Mouse (Mus musculus) urinary bladder, postnatal 25 days (tissue): ENCODE measurements at regions not wholly inside any gene's neighbourhood (a gene's known extent, or its start where the extent isn't known, plus 50 kb on each side); places are given as distances from the start of the nearest gene placed in this dataset.

Source experiments
- DNase-seq: peaks from one replicate; pipeline ENCODE4 v3.0.0; 2022; ENCODE audit warnings: low spot score

DNA sequence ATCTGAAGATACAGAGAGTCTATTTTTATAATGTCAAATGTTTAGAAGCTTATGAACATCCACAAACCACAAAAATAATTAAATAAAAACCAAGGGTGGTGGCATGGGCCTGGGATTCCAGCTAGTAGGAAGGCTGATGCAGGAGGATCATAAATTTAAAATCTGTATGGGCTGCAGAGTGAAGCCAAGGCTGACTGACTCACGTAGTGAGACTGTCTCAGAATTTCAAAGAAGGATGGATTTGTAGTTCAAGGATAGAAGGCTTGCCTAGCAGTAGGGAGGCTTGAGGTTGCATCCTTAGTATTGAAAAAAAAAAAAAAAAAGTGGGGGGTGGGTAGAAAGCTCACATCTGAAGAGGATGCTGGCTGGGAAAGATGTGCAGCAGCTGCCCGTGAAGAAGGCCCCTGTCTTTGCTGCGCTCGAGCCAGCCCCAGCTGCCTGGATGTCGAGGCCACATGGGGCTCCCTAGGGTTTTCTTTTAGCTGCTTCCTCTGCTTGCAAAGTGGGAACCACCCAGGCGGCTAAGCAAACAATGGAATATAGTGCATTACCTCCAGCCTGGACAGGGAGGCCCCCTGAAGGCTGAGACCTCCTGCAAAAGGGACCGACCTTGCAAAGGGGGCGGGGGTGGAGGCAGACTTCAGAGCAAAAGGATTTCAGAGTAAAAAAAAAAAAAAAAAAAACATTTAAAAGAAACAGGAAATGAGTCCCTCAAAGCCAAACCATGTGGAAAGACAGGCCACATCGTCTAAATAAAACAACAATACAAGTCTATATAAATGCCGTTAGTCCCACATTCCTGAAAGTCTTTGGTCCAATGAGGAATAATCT is 101.3 kb downstream of the Tmco5 start:
- DNase-seq, result no peak

DNA sequence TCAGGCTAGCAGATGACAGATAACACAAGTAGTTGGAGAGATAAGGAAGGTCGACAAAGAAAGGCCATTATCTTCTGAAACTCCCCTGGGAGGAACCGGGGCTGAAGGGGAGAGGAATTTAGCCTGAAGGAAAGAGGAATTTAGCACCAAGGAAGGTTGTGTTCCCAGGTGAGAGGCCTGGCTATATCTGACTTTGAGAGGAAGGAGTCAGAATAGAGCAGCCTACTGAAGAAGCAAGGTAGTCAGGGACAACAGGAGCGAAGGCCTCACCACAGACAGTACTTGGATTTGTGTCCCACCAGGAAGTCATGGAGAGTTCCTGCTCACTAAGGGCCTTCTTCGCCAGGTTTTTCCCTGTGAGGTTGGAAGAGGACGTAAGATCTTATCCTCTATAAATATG is 102.2 kb downstream of the Tmco5 start:
- DNase-seq, result no peak

DNA sequence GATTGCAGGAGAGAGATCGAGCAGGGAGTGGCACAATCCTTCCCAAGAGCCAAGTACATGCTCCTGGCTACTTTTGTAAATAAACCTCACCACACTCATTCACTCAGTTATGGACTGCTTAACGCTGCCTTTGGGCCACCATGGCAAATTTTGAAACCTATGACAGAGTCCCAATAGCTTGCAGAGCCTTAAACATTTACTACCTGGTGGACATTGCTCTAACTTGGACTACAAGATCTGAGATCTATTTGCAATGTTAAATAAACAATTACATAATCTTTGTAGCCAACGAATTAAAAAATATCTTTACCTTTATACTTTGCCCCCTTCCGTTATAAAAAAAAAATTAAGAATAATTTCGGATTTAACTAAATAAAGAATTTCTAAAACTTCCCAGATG is 104.9 kb downstream of the Tmco5 start:
- DNase-seq, result no peak

DNA sequence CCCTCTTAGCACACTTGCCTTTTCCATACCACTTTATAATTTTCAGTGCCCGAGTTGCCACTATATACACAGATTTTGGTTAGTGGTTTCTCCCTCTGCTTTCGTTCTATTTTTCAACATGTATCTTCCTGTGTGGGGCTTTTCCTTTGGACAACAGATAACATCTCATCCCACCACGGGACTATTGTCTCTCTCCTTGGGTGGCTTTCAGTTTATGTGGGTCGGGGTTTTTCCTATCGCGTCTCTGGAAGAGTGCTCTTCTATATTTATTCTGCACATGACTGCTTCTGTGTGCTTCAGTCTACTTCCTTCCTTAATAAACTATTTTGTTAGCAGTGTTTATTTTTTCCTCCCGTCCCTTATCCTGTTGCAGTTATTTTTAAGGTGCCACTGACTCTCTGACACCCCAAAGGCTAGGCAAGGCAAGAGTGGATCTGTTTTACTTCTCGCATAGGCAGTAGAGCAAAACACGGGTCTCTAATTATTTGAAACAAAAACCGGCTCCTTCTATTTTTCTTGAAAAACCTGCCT is 105.4 kb downstream of the Tmco5 start:
- DNase-seq, result no peak

DNA sequence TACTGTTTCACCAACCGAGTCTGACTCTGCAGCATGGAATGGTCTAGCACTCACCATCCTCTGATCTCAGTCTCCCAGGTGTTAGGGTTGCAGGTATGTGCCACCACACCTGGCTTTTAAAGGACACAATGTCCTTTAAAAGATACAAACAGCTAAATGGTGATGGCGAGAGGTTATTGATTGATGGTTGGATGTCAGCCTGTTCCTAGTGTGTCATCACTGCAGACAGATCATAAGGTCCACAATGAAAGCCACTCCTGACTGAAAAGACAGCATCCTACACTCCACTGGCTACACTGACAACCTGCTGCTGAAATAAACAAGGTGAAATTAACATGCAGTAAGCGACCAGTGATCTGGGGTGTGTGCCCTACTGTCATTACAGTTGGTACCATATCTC is 106.1 kb downstream of the Tmco5 start:
- no peak for DNase-seq

DNA sequence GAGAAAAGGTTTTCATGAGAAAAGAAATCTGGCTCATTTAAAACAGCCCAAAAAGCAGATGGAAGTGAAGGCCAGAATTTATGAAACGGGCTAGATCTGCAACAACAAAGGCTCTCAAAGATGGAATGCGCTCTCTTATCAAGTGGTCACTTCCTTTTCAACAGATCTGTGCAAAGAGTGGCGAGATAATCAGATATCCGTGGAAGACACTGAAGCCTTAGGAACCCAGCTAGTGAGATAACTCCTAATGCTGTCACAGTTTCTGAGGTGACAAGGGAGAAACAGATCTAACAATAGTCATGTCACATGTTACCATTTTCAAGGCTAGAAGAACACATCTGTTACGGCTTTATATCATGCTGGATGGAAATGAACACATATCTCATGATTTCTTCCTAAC is 107.1 kb downstream of the Tmco5 start:
- no peak for DNase-seq

DNA sequence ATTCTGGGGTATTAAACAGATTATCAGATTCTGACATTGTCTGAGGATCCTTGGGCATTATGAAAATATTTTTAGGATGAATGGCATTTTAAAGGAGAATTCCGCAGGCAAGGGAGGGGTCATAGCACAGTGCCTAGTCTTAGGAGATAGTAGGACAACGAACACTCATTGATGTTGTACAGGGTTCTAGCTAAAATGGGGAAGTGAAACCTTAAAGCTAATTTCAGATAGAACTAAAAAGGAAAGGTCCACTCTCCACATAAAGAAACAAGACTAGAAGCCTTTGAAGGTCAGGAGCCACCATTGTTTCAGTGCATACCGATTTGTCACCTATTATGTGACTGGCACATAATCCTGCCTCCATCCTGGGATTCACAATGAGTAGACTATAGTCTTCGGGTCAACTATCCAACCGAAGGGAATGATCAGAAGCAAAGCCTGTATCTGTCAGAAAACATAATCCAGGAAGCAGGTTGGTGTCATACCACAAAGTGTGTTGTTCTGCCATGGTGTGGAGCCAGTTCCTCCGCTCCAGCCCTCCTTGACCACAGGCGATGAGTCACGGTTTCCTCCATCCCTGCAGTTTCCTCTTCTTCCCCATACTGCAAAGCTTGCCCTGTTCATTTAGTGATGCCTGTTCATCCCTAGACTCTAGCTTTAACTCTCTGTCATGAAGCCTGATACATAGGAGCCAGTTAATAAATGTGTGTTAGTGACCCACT is 110.6 kb downstream of the Tmco5 start:
- no peak for DNase-seq

DNA sequence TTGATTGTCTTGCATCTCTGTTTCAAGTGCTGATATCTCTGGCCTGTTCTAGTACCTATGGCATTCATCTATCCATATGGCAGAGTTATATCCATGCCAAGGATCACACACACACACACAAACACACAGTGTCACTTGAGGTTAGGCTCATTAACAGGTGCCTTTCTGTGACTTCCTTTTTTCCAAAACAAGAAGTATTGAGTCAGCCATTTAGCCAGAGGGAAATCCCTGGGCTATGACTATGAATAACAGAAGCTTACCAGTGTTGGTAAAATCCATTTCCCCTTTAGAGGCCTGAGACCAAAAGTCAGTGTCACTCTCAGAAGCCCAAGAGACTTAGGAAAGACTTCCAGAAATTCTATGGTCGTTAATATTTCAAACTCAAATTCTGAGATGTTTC is 111.6 kb downstream of the Tmco5 start:
- no peak for DNase-seq

DNA sequence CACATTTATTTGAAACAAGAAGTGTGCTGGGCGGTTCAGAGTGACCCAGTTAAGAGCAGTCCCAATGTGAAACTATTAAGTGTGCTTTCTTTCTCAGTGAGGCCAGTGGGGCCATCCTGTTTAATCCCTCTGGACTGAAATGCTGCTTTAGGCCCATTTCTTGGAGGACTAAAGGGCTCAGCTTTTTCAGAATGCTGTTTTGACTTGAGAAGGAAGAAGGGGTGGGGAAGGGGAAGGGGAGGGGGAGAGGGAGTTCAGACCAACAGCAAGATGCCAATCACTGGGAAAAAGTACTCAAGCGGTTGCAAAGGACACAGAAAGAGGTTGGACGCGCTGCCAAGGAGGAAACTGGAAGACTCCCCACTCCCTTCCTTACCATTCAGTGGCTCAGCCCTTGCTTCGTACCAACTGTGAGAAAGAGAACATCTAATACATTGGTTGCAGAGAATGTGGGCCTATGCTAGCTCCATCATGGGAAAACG is 113.1 kb downstream of the Tmco5 start:
- DNase-seq, result no peak

DNA sequence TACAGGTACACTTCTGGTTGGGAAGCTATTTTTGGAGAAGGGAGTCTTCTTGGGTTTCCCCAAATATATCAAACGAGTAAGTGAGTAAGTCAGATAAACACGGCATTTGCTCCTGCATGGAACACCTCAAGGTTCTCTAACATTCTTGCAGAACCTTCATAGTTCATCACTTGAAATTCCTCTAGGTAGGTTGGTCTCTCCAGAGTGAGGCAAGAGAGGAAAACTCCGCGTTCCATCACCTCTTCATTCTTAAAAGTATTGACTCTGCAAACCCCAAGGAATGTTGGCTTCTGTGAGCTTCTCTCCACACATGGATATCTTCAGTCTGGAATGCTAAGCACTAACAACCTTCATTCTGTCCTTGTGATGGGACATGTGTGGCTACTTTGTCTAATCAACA is 115.2 kb downstream of the Tmco5 start:
- no peak for DNase-seq

DNA sequence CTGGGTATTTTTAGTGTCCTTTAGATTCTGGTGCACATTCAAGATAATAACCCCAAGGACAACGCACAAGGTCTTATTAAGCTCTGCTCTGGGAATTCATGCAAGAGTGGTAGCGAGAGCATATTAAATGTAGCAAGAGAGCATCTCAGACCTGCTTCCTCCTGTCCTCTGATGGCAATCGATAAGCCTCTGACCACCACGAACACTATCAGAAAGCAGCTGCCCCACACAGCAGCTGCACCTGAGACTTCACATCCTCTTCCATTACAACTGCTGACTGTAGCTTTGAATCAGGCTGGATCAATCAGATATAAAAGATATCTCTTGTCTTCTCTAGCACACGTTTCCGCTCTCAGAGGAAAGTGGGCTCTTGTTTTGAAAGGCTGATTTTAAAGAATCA is 117.8 kb downstream of the Tmco5 start:
- no peak for DNase-seq

DNA sequence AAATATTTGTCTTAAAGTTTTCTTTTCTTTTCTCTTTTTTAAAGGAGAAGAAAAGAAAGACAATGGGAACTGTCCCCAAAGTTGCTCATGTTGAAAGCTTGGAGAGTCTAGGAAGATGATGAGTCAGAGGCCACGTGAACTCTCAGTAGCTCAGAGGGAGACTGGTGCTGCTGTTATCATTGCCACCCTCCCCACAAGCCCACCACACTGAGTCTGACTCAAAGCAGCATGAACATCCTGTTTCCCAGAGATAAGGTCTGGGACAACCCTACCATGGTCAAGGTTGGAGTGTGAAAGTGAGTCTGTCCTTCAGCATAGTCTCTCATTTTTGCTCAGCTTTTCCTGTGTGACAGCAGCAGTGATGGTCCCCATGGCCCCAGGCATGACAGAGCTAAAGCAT is 120.3 kb downstream of the Tmco5 start:
- DNase-seq, result no peak

DNA sequence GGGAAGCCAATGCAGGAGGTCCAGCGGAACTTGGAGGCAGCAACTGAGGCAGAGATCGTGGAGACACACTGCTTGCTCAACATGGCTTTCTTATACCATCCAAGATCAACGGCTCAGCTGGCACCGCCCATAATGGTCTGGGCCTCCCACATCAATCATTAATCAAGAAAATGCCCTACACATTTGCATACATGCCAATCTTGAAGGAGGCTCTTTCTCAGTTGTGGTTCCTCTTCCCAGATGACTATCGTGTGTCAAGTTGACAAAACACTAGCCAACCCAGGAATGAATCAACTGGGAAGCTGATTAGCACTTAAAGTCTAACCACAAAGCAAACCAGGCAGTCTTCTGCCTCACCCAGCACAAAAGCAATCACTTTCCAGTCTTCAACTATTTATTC is 121.1 kb downstream of the Tmco5 start:
- no peak for DNase-seq

DNA sequence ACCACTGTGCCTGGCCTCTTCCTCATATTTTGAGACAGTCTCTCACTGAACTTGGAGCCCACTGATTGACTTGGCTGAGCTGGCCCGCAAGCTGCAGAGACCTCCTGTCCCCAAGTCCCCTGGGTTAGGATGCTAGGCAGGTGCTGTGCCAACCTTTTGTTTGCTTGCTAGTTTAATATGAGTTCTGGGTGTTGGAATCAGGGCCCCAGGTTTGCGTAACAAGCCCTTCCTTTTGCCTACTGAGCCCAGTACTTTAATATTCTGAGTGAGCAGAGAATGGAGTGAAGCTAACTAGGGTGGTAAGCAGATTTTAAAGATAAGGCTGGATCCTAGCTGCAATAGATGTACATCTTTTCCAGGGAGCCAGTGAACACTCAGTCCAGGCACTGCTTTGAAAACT is 117.2 kb upstream of the Spred1 start:
- no peak for DNase-seq

DNA sequence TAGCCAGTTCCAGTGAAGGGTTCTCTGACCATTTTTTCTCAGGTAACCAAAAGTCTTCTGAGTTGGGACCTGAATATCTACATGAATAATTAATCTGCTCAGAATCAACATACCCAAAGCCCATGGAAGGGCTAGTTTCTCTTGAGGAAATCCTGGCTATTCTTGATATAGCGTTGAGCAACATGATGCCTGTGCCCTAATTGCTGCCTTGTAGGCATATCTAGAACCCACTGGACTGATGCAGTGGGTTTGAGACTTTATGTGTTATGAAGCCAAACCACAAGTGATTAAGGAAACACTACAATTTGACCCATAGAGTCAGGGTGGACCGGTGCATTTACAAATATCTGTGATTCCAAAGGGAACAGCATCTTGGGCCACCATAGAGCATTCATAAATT is 114.3 kb upstream of the Spred1 start:
- no peak for DNase-seq

DNA sequence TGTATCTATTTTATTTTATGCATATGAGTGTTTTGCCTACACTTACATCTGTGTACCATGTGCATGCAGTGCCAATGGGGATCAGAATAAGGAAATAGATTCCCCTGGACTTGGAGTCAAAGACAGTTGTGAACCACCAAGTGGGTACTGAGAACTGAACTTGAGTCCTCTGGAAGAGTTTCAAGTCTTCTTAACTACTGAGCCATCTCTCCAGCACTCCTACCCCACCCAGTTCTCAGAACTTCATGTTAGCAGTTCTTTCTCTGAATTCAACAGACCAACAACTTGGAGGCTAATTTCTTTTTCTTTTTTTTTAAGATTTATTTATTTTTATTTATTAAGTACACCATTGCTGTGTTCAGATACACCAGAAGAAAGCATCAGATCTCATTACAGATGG is 112.3 kb upstream of the Spred1 start:
- no peak for DNase-seq

DNA sequence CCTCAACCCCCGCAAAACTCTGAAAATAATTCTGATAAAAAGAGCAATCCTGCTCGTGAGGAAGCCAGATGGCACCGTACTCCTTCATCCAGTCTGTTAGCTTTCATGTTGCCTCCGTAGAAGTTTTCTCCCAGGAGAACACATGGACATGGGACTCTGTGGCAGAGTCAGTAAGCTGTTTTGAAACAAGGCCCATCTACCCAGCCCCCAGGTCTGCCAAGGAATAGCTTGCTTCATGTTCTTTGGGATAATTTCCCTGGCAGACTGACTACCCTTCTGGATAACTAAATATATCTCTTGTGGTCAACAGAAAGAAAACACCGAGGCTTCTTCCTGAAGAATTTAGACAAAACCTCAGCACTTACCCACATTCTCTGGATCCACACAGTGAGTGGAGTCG is 111.2 kb upstream of the Spred1 start:
- no peak for DNase-seq

DNA sequence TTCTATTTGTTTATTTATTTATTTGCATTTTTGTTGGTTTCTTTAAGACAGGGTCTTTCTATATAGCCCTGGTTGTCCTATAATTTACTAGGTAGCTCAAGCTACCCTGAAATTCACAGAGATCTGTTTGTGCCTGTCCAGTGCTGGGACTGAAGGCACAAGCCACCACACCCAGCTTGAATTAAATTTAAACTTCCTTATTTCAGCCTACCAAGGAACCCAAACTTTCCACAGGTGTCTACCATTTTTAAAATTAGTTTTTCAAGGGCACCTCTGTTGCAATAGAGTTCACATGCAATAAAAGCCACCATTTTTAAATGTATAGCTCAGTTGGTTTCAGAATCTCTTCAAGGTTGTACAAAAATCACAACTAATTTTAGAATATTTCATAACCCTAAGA is 110.2 kb upstream of the Spred1 start:
- no peak for DNase-seq

DNA sequence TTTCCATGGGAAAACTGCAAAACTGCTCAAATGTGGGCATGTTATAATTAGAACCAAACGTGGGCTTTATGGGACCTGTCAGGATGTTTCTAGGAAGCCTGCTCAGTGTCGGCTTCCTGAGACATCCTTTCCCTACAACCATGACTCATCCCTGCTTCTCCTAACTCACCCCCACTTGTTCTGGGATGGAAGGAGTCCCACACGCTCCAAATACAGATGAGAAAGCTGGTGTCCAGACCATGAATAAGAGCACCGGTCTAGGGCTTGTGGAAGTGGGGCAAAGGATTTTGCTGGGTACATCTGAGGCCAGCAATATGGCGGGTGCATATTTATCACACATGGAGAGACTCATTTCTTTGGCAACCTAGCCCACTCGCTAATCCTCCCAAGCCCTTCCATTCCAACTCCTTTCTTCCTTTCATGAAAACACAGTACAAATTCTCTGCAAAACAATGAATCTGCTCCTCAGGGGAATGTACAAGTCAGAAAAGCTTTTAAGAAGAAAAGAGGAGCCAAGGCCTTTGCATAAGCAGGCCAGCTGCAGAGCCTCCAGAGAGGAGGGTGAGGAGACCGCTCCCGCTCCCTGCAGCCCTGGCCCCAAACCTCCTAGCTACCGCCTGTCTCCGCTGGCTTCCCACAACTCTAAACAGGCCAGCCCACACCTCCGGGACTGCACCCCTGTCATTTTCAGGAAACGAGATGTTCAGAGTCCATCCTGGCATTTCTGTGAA is 103.1 kb upstream of the Spred1 start:
- DNase-seq, result peak; percentile 8

DNA sequence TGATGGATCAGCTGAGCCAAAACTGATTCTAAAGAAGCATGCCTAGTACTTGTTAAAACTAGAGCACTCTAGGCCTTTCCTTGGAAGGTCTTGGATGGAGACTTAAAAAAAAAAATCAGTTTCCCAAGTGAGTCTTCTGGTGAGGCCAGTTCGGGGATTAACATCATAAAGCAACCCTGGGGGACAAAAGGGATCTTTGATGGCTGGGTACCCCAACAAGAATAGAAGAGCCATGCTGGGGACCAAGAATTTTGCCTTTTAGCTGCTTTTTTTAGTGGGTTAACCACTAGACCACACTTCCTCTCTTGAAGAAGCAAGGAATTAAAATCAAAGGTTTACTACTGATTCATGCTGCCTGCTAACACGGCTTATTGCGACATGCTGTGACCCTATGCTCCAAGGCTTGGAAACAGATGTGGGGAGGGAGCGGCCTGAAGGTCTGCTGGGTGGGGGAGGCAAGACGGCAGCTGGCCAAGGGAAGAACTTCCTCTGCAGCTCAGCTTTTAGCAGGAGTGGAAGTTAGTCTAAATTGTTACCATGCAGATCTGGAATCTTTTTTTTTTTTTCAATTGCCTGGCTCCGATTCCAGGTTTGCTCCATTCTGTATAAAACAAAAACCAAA is 102.1 kb upstream of the Spred1 start:
- DNase-seq, result peak; percentile 57

DNA sequence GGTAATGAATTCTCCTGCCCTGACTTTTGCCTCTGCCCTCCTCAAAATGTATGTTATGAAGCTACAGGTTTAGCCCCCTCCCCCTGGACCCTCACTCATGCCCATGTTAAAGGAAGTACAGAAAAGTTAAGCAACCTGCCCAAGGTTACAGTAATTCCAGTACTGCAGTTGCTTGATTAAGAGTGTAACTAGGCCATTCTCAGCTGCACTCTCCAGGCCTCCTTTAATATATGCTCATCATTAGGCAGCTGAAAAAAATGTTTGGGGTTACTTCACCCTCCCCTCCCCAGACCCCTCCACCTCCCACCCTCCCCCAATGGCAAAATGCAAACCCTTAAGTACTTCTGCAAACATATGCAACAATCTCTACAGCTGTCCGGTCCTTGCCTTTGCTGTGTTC is 101.6 kb upstream of the Spred1 start:
- DNase-seq, result no peak

DNA sequence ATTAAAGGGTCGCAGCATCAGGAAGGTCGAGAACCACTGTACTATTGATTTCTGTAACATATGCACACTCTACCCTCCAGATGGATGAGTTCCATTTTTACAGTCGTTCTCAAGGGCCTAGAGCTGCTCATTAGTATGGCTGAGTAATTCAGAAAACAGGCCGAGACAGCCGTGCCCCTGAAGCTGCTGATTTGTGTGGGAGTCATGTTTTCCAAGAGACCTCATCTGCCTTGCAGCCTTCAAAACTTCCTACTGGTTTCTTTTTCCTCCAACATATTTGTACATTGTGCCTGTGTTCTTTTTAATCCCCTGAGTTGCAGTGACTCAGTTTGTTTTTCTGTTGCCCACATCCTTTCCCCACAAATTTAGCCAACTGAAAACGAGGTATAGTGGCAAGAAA is 99.4 kb upstream of the Spred1 start:
- DNase-seq, result no peak
